Mouse (Mus musculus) ES-Bruce4 (cell line): ENCODE data around the gene Mgll.

Experiments used
- CTCF ChIP-seq: IDR thresholded peaks from one replicate; pipeline ENCODE4 v1.8.1; 2011; ENCODE audit warnings: low read depth, low read length
- EP300 ChIP-seq: IDR thresholded peaks from 2 replicates; pipeline ENCODE4 v1.6.1; 2011; ENCODE audit warnings: low read depth, low read length; ENCODE audit not compliant: insufficient read depth
- POLR2A ChIP-seq: IDR thresholded peaks from one replicate; pipeline ENCODE4 v1.8.1; 2011; ENCODE audit warnings: low read length; ENCODE audit not compliant: insufficient read depth

- TF ChIP-seq POLR2A: no peak
- no peak for TF ChIP-seq EP300
- no peak for TF ChIP-seq CTCF
Observed at GRCm38 (mm10) chr6:88821901-88822300, 97.7 kb downstream of the Mgll start.
